Mouse (Mus musculus) kidney, postnatal 0 days (tissue): ENCODE measurements around the gene Fbxo44. TPM values are rescaled to one million over a fixed set of nuclear protein-coding genes. Genes with fewer than 3 reads are reported as not detected.

Experiments
- ATAC-seq: fragments of 200-750 bp; cut with Nextera tagmentation; replicated peaks from 2 replicates; pipeline ENCODE4 v1.8.0; 2017; ENCODE audit warnings: low read depth, moderate number of reproducible peaks, moderate TSS enrichment, moderate library complexity; ENCODE audit not compliant: low FRiP score
- DNase-seq: peaks from one replicate; pipeline ENCODE4 v3.0.0-alpha.2; 2016; ENCODE audit warnings: low spot score
- H3K27ac ChIP-seq: fragments of 300-500 bp; sonication (generic); 2 replicates; pipeline ENCODE4 v1.5.1; 2014; ENCODE audit warnings: mild to moderate bottlenecking
- H3K27me3 ChIP-seq: fragments of 300-500 bp; sonication (generic); 2 replicates; pipeline ENCODE4 v1.6.1; 2014; ENCODE audit warnings: low read length, mixed read lengths; ENCODE audit not compliant: insufficient read depth
- H3K36me3 ChIP-seq: fragments of 300-500 bp; sonication (generic); 2 replicates; pipeline ENCODE4 v1.6.1; 2014; ENCODE audit warnings: low read length, mixed read lengths; ENCODE audit not compliant: insufficient read depth
- H3K4me1 ChIP-seq: fragments of 300-500 bp; sonication (generic); replicated peaks from 2 replicates; pipeline ENCODE4 v1.6.1; 2014; ENCODE audit warnings: antibody characterized with exemption, low read length, mixed read lengths; ENCODE audit not compliant: insufficient read depth
- H3K4me2 ChIP-seq: fragments of 300-500 bp; sonication (generic); 2 replicates; pipeline ENCODE4 v1.6.1; 2014; ENCODE audit warnings: mild to moderate bottlenecking, low read length, moderate library complexity, mixed read lengths
- H3K4me3 ChIP-seq: fragments of 300-500 bp; sonication (generic); replicated peaks from 2 replicates; pipeline ENCODE4 v1.5.1; 2014; ENCODE audit warnings: low read depth, low read length
- H3K9ac ChIP-seq: fragments of 300-500 bp; sonication (generic); 2 replicates; pipeline ENCODE4 v1.6.1; 2014; ENCODE audit warnings: low read depth, low read length
- H3K9me3 ChIP-seq: fragments of 300-500 bp; sonication (generic); replicated peaks from 2 replicates; pipeline ENCODE4 v1.6.1; 2016; ENCODE audit warnings: low read length, inconsistent platforms, mixed read lengths
- CTCF ChIP-seq: IDR thresholded peaks from 2 replicates; pipeline ENCODE4 v1.5.1; 2016; ENCODE audit warnings: antibody characterized with exemption, low read depth, mild to moderate bottlenecking, moderate library complexity
- WGBS: fragments of 180-500 bp; shearing (Covaris S2); extraction: QIAGEN DNeasy Blood & Tissue Kit; methylation state at CpG from one replicate; pipeline ENCODE4 v1.1.7; 2014; 5-methylcytosine and 5-hydroxymethylcytosine counted together
- polyA plus RNA-seq: library from polyadenylated mRNA; unstranded; fragments of >200 nt; fragmentation: Nextera tagmentation; extraction: Ambion mirVana; gene quantifications from 2 replicates; pipeline ENCODE4 v1.2.1, GENCODE M21; 2015

The Fbxo44 gene
- polyA plus RNA-seq, 1 experiment from 2014 or later: 30.2 TPM

DNA sequence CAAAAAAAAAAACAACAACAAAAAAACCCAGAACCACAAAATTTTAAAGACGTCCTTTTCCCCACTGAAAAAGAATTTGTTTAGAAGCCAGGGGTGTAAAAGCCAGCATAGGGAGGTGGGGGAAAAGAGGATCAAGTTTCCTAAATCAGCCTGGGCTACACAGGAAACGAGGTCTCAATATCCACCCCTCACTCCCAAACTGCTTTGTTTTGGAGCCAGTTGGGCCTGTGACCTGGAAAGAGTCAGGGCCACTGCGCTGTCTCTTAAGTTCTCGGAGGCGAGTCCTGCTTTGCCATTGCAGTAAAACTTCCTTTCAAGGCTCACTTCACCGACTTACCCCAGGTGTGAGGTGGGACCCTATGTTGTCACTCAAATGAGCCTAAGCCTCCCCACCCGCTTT, 10.0 kb downstream of the Fbxo44 start:
- Histone ChIP-seq H3K9ac (no peak overlapping the region), H3K27ac (peak overlapping the region; percentile 92), H3K4me2 (no peak overlapping the region)

DNA sequence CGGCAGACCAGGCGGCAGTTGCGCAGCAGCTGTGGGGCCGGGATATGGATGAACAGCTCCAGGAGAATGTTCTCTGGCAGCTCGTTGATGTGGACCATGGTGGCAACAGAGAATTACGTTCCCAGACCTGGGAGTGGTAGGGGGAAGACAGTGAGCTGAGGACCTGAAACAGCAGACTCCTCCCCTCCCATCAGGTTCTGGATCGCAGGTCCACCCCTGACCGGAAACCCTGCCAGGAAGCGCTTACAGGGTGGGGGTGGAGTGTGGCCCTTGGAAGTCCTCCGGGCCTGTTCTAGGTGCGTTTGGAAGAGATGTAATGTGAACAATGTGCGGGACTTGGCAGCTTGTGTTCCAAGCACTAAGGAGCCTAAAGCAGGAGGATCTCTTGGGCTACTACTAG, 10.7 kb downstream of the Fbxo44 start:
- Histone ChIP-seq H3K4me2 (peak overlapping the region; percentile 11; the same call in 1 of the 2 replicates), H3K9me3 (no peaks in the 10 kb centered on the region), H3K4me3 (no peak overlapping the region), H3K27me3 (no peaks in the 10 kb centered on the region), H3K9ac (no peak overlapping the region), H3K36me3 (peaks cover 10% of the 10 kb centered on the region; the same call in 1 of the 2 replicates), H3K4me1 (peaks cover 14% of the 10 kb centered on the region), H3K27ac (peak overlapping the region; percentile 57)
- TF ChIP-seq CTCF: no peak
- 29% methylated on average over 12 of the region's 12 CpGs for WGBS
- DNase-seq: no peak
- ATAC-seq: no peak

More for the DNA sequence above, 10.0 kb downstream of the Fbxo44 start:
- no peaks in the 10 kb centered on the region for H3K9me3 ChIP-seq
- no peak overlapping the region for H3K4me3 ChIP-seq
- peaks cover 14% of the 10 kb centered on the region for H3K4me1 ChIP-seq
- no peak for TF ChIP-seq CTCF
- H3K36me3 ChIP-seq: peaks cover 8% of the 10 kb centered on the region; the same call in 1 of the 2 replicates
- DNase-seq (peak; percentile 83), ATAC-seq (no peak)
- H3K27me3 ChIP-seq: no peaks in the 10 kb centered on the region
- 32% methylated on average over 7 of the region's 7 CpGs for WGBS

DNA sequence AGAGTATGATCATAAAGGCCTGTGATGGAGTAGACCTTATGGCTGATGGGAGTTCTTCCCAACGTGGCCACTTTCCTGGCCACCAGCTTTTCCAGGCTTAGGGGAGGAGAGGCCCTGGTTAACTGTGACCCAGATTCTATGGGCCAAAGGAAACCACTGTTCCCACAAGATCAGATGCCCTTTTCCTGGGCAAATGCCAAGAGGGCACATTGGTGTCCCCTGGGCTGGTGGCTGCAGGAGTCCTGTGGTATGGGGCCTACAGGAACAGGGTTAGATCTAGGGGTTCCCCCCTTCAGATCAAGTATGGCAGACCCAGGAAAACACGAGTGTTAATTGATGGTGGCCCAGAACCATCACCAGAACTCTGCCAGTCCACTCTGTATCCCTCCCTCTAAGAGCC, 12.6 kb downstream of the Fbxo44 start:
- DNase-seq (no peak), ATAC-seq (no peak)
- Histone ChIP-seq H3K4me3 (no peak overlapping the region), H3K9ac (no peak overlapping the region), H3K36me3 (peaks cover 10% of the 10 kb centered on the region; the same call in 1 of the 2 replicates), H3K9me3 (no peaks in the 10 kb centered on the region), H3K27ac (no peak overlapping the region), H3K4me1 (peaks cover 14% of the 10 kb centered on the region), H3K27me3 (no peaks in the 10 kb centered on the region), H3K4me2 (no peak overlapping the region)
- WGBS: 86% methylated on average over 2 of the region's 2 CpGs
- no peak for TF ChIP-seq CTCF

DNA sequence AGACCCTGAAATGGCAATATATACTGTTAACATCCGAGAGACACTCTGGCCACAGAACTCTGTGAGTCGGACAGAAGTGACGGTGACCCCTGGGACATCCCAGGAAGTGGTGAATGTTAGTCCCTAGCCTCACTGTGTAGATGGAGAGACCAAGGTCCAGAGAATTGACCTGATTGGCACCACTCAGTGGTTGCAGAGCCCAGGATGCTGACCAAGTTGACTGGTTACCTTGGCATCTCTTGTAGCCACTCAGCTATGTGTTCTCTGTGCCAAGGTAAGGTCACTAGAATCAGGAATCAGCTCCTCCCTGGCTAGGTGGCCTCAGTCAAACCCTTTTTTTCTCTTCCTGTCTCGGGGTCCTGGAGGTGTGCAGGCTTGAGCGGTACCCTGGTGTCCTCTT, 16.6 kb downstream of the Fbxo44 start:
- no peaks in the 10 kb centered on the region for H3K4me1 ChIP-seq
- H3K4me3 ChIP-seq: no peak overlapping the region
- DNase-seq (no peak), ATAC-seq (no peak)
- H3K27me3 ChIP-seq: no peaks in the 10 kb centered on the region
- no peaks in the 10 kb centered on the region for H3K9me3 ChIP-seq
- H3K4me2 ChIP-seq: no peak overlapping the region
- no peak overlapping the region for H3K9ac ChIP-seq
- no peak for TF ChIP-seq CTCF
- no peak overlapping the region for H3K27ac ChIP-seq
- peaks cover 10% of the 10 kb centered on the region; the same call in 1 of the 2 replicates for H3K36me3 ChIP-seq
- WGBS: 84% methylated on average over 5 of the region's 5 CpGs

DNA sequence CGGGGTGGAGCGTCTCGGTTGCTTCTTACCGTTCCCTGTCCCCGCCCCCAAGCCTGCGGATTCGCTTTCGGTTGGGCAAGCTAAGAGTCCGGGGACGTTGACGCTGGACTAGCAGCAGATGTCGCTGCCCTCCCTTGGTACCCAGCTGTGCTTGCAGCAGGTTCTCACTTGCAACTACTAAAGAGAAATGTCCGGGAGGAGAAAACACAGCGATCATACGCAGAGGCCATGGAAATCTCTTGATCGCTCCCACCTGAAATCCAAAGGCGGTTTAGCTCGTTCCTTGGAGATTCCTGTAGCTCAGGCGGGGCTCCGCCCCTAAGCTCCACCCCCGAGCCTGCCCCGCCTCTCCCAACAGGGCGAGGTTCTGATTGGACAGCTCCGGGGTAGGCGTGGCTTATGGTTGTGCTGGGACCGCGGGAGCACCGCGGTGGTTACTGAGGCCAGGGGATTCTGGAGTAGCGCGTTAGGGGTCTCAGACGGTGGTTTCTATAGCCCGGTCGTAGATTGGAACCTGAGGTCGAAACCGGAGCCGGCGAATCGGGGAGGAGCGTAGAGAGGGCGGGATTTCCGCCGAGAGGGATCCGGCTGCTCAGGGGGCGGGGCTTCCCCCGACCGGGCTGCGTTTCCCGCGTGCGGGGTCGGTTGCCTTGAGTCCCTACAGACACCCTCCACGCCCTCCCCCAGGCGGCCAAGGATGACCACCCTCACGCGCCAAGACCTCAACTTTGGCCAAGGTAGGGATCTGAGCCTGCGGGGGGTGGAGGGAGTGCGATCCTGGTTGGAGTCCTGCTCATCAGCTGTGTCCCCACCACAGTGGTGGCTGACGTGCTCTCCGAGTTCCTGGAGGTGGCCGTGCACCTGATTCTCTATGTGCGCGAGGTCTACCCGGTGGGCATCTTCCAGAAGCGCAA, 19.9 kb downstream of the Fbxo44 start:
- peak; percentile 70 for TF ChIP-seq CTCF
- WGBS: under 1% methylated on average over 65 of the region's 65 CpGs
- DNase-seq (peak; percentile 96), ATAC-seq (peak; percentile 93)
- no peaks in the 10 kb centered on the region for H3K27me3 ChIP-seq
- H3K4me2 ChIP-seq: peak overlapping the region; percentile 76
- H3K4me1 ChIP-seq: no peaks in the 10 kb centered on the region
- H3K27ac ChIP-seq: peak overlapping the region; percentile 82
- peak overlapping the region; percentile 59 for H3K9ac ChIP-seq
- H3K4me3 ChIP-seq: peak overlapping the region; percentile 62
- H3K9me3 ChIP-seq: no peaks in the 10 kb centered on the region
- peaks cover 2% of the 10 kb centered on the region; the same call in 1 of the 2 replicates for H3K36me3 ChIP-seq

DNA sequence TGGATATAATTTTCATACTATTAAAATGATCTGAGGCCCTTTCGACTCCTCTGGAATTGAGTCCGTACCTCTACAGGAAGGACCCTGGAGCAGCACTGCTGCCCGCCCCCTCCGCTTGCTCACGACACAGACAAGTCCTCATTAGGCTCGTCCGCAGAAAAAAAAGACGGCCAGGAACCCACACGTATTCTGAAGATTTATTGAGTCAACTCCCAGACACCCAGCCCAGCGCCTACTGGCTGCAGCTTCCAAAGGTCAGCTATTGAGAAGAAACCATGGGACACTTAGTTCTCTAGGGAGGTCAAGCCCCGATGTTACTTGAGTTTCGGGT, 20.6 kb downstream of the Fbxo44 start:
- Histone ChIP-seq H3K4me1 (no peaks in the 10 kb centered on the region), H3K4me3 (peak overlapping the region; percentile 62), H3K4me2 (peak overlapping the region; percentile 76), H3K27me3 (no peaks in the 10 kb centered on the region), H3K27ac (peak overlapping the region; percentile 82), H3K9me3 (no peaks in the 10 kb centered on the region), H3K9ac (peak overlapping the region; percentile 59), H3K36me3 (no peaks in the 10 kb centered on the region)
- no peak for TF ChIP-seq CTCF
- DNase-seq (no peak), ATAC-seq (no peak; the same call in 1 of the 2 replicates)
- 0% methylated on average over 12 of the region's 12 CpGs for WGBS
